Mouse (Mus musculus) Muller cell, postnatal 12 days (primary cell): ENCODE measurements at regions not wholly inside any gene's neighbourhood (a gene's known extent, or its start where the extent isn't known, plus 50 kb on each side); places are given as distances from the start of the nearest gene placed in this dataset.

Experiments used
- DNase-seq: peaks from one replicate; pipeline ENCODE4 v3.0.0-alpha.2; 2015; ENCODE audit errors: inconsistent ontology term

GRCm38 (mm10) chr4:16820371-16820770, 2784.9 kb upstream of the Gm12353 start:
- DNase-seq = peak; percentile 34

- no peak for DNase-seq
Measured at GRCm38 (mm10) chr4:16831598-16831997, 2773.7 kb upstream of the Gm12353 start.

GRCm38 (mm10) chr4:16848096-16848495, 2757.2 kb upstream of the Gm12353 start:
- DNase-seq = no peak

GRCm38 (mm10) chr4:16852670-16853069, 2752.6 kb upstream of the Gm12353 start:
- DNase-seq = no peak
